Mouse (Mus musculus) midbrain, embryonic 11.5 days (tissue): ENCODE measurements around the gene 1700021F05Rik. TPM values are rescaled to one million over a fixed set of nuclear protein-coding genes. Genes with fewer than 3 reads are reported as not detected.

Experiments used
- polyA plus RNA-seq: library from polyadenylated mRNA; unstranded; fragments of >200 nt; fragmentation: Nextera tagmentation; extraction: Ambion mirVana; gene quantifications from 2 replicates; pipeline ENCODE4 v1.2.1, GENCODE M21; 2014

1700021F05Rik gene
- polyA plus RNA-seq, 1 experiment from 2014 or later, result 75.0 TPM

Other genes with a start within 250 kb of the 1700021F05Rik start
- gene Bend3, start 62.2 kb downstream of the 1700021F05Rik start, polyA plus RNA-seq, result 7.7 and 8.3 TPM in 2 replicates
- gene Gm9803, start 16.9 kb downstream of the 1700021F05Rik start, polyA plus RNA-seq, result 14.7 and 15.9 TPM in 2 replicates
- 516 and 568 TPM in 2 replicates for gene Cd24a, start 37.3 kb upstream of the 1700021F05Rik start, polyA plus RNA-seq